Mouse (Mus musculus) lung, postnatal 4 days (tissue): ENCODE results near the gene Mcm2.

ENCODE experiments used
- DNase-seq, 2 experiments: peaks; one replicate each; pipeline ENCODE4 v3.0.0; 2021

The Mcm2 gene

DNA sequence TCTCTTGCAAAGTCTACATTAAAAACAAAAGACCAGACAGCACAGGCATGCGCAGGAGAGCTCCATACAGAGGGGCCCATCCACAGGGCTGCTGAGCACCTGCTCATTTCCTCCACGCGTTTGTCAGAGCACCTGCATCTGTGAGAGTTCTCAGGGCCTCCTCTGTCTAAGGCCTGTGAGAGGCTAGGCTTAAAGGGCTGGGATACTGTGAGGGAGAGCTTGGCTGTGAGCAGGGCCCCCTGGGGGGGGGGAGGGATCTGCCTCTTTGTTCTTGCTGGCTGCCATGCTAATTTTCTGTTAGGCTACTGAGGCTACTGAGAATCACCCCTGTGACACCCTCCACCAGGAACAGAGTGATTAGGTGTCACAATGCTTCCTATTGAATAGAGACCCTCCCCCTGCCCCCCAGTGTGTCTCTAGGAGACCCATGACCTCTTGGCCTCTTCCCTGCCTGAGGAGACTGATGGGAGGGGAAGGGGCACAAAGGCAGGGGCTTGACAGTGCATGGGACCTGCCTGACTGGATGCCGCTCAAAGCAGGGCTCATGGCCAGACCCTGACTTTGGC lies 27.1 kb upstream of the Mcm2 start:
- DNase-seq, result no peak

DNA sequence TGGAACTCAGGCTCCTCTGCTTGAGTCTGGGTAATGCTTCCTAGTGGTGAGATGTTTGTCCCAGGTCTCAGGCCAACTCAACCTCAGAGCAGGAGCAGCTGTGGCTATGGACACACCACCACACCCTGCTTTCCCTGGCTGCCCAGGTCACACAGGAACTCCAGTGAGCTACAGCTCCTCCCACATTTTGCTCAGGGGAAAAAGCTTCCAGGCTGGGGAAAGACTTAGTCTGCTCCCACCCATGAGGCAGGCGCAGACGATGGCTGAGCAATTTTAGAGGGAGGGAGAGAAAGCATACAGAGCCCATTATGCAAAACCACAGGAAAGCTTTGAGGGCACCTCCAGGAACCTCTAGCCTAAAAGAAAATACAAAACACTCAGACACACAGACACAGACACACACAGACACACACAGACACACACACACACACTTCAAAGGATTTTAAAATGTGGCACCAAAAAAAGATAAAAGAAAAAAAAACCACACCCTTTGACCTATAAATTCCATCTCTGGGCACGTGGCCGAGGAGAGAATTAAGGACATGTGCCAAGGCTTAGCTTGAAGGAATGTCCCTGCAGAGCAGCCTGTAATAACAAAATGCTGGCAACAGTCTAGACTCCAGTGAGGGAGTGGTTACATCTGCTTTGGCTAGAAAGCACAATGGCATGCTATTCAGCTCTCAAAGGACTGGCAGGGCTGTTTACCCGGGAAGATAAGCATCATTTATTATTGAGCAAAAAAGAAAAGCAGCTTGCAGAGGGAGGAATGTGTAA lies 26.1 kb upstream of the Mcm2 start:
- peak; percentile 82 to 89 for DNase-seq

- peak in 1 of 2 experiments; percentile 66 for DNase-seq
Measured at GRCm38 (mm10) chr6:88918802-88919201, 20.2 kb upstream of the Mcm2 start.

DNA sequence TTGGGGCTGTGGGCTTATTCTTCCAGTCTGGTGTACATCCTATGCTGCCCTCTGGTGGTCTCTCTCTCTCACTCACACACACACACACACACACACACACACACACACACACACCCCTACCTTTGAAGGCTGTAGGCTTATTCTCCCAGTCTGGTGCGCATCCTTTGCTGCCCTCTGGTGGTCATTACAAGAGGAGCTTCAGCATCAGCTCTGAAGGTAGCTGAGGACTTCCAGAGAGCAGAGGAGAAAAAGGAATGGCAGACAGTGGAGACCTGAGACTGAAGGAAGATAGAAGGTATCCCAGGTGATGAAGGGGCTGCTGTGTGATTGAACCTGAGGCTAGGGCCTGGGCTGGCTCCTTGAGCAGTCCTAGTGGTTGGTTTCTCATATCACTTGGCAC lies 17.6 kb upstream of the Mcm2 start:
- peak in 1 of 2 experiments; percentile 58 for DNase-seq

- no peak for DNase-seq
Measured at GRCm38 (mm10) chr6:88915510-88915909, 16.9 kb upstream of the Mcm2 start.

DNA sequence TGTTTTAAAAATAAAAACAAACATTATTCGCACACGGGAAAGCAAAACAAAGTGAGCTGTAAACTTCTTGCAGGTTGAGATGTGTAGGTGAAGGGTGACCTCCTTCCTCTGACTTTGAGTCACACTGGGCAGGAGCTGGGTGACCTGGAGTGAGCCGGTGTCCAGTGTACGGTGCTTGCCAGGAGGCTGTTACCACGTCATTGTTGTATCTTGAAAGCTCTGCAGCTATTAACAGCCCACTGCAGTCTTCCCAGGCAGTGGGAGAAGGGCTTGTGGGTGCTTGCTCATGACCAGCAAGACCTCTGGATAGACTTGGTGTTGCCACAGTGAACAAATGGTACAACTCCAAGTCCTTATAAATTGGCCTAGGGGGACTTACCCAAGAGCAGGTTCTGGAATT lies 16.2 kb upstream of the Mcm2 start:
- no peak for DNase-seq

GRCm38 (mm10) chr6:88913440-88913839 lies 14.9 kb upstream of the Mcm2 start:
- no peak for DNase-seq

DNA sequence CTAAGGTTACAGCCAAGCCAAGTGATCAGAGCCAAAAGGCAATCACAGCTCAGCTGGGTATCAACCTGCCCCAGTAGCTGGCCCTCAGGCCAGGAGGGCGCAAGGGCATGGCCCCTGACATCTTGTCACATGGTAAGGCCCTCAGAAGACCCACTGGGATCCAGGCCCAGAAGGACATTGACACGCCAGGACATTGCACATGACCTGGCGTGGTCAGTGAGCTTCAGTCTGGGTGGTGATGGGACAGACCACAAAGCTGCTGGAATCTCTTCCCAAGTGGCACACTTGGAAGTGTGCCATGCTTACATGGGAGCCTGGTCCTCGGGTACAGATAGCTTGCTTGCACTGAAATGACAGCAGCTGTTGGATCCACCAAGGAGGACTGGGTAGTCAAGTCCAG lies 14.4 kb upstream of the Mcm2 start:
- peak in 1 of 2 experiments; percentile 56 for DNase-seq

DNA sequence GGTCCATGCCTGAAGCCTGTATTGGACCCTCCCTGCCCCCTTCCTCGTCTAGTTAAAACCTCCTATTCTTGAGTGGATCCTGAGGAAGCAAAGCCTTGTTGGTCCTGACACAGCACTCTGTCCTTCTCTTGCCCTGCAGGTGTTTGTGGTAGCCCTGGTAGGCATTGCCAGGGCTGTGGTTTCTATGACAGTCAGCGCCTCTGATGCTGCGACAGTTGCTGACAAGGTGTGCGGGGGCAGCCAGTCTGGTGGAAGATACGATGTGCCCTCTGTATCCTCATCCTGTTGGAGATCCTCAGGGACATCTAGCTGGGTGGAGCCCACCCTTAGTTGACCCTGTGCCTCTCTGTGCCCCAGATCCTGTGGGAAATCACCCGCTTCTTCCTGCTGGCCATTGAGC lies 10.6 kb upstream of the Mcm2 start:
- DNase-seq, result no peak

DNA sequence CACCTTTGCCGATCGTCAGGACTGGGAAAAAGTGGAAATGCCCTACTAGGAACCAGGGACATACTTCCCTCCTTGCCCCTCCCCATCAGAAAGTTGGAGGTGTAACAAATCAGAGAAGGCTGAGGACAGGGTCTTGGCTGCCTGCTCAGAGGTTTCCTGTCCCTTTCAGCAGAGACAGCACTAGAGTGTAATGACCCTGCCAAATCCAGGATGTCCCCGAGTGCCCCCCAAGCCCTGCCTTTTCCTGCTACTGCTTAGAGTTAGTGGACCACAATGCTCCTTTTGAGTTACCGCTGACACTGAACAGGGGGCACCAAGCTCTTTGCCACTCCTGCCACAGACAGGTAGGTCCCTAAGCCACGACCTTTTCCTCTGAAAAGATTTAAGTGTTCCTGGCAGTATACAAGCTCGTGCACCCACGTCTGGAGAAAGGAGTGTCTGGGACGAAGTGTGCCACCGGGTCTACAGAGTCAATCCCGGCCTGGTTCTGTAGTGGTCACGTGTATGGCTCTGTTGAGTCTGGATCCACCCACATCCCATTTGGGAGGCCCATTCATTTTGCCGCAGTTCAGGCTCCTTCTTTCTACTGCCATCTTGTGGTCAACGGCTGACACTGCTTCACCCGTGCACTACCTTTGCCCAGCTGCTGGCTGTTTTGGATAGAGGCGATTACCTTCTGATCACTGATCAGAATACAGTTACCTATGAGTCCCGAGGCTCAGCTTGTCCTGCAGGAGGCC lies 8.0 kb upstream of the Mcm2 start:
- DNase-seq, result peak; percentile 72 to 76

- no peak for DNase-seq
Measured at GRCm38 (mm10) chr6:88905042-88905441, 6.5 kb upstream of the Mcm2 start.

GRCm38 (mm10) chr6:88904456-88904974 lies 5.9 kb upstream of the Mcm2 start:
- DNase-seq, result no peak

GRCm38 (mm10) chr6:88903708-88904107 lies 5.1 kb upstream of the Mcm2 start:
- DNase-seq, result no peak

DNA sequence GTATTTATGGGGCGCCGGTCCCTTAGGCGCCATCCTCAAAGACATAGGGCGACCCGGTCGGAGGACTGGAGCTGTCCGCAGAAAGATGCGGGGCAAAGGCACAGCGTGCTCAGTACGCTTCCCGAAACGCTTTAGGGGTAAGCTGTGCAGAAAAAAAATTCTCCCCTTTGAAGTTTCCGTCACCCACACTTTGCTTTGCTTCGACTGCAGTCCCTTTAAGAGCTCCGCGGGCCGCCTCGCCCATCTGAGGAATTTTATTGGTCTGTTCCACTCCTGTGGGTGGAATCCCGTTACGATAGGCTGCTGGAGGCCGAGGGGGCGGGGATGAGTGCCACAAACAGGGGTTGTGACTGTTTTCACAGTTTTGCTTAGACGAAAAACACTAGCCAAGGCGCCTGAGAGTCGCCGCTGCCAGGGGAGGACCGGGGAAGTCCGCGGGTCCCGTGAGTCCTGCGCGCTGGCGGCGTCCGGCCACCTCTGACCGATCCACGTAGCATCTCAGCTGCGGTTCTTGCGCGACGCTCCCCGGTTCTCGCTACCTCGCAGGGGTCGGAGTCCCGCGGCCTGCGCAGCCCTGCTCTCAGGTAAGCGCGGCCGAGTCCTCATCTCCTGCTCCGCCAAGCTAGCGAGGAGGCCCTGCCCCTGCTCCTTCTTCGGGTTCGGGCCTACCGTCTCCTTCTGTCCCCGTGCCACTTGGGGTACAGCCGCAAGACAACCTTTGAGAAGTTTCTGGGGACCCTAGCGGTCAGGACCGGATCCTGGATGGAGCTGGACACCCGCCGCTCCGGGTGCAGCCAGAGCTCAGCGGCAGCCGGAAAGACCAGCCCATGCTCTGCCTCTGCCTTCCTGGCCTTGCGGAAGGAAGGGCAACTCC lies 3.6 kb upstream of the Mcm2 start, which contains the start of gene Tpra1:
Tpra1 (plus strand) TSS at position 305 of the 874 bp plus-strand sequence.
- peak; percentile 95 to 97 for DNase-seq

DNA sequence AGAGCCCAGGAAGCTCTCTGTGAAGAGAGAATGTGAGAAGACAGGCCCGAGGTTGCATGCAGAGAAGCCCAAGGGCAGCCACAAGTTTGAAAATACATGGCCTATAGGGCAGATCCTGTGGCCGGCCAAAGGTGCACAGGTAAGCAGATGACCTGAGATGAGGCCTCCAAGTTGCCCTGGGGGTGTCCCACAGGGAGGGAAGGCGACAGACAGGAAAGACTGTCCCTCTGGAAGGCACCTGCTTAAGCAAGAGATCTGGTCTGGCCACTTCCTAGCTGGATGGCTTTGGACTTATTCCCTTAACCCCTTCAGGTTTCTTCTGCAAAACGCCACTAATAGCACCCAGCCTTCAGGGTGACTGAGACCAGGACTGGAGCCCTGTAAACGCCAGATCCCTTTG lies 2.9 kb upstream of the Mcm2 start:
- DNase-seq, result no peak

DNA sequence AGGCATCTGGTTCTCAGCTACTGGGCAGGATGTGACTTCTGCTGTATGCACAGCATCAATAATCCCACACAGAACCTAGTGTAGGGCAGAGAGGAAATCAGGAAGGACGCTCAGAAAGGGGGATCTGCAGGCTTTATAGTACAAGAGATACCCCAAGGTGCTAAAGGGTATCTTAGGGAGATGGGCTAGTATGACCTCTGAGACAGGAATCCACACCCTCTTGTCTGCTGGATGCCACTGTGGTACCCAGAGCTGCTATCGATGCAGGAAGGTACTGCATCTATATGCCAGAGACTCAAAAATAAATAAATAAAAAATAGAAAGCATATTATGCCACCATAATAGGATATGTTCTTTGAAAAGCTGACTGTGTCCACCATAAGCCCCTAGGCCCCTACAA lies 1.0 kb upstream of the Mcm2 start:
- DNase-seq, result no peak

GRCm38 (mm10) chr6:88899086-88899485 lies 506 bp upstream of the Mcm2 start:
- DNase-seq, result no peak

DNA sequence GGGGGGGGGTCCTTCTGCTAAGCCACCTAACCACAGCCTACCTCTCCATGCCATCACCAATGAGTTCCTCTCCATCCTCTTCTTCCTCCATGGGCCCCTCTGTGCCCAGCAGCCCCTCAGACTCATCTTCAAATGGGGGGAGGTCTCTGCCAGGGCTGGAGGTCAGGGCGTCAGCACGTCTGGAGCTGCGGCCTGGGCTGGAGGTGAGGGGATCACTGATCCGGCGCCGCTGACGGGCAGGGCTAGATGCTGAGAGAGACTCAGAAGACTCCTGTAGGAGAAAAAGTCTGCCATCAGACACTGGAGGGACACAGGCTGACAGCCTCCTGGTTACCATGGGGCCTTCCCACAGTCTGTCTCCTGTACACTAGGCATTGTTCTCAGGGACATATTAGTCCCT lies 1.3 kb downstream of the Mcm2 start:
- no peak for DNase-seq

GRCm38 (mm10) chr6:88895943-88896342 lies 2.6 kb downstream of the Mcm2 start:
- no peak for DNase-seq

DNA sequence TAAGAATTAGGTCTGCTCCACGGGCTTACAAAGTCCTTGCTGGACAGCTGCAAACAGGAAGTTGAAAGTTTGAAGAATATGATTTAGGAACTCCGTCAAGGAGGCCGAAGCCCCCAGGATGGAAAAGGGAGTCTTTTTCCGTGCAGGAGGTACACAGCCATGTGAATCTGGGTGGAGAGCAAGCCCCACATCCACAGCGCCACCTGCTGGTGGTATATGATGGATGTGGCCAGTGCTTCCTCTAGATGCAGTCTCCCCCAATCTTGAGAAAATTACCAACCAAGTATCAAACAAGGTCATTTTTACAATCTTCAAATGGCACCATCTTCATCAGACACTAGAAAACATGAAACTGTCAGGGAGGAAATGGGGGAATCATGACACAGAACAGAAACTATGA lies 5.0 kb downstream of the Mcm2 start:
- peak in 1 of 2 experiments; percentile 67 for DNase-seq

- DNase-seq, result no peak
Measured at GRCm38 (mm10) chr6:88890832-88891231, 7.7 kb downstream of the Mcm2 start.

- no peak for DNase-seq
Measured at GRCm38 (mm10) chr6:88889410-88890042, 9.1 kb downstream of the Mcm2 start.
